Mouse (Mus musculus): ENCODE data around the gene Klrb1. TPM values are rescaled to one million over a fixed set of nuclear protein-coding genes. Genes with fewer than 3 reads are reported as not detected.
"Not testable (repeated sequence)": the region's sequence is repeated elsewhere in the genome, so short reads cannot be mapped to it uniquely, and the experiment has no call there.

Klrb1 gene
- polyA plus RNA-seq, 1 experiment, result not detected

DNA sequence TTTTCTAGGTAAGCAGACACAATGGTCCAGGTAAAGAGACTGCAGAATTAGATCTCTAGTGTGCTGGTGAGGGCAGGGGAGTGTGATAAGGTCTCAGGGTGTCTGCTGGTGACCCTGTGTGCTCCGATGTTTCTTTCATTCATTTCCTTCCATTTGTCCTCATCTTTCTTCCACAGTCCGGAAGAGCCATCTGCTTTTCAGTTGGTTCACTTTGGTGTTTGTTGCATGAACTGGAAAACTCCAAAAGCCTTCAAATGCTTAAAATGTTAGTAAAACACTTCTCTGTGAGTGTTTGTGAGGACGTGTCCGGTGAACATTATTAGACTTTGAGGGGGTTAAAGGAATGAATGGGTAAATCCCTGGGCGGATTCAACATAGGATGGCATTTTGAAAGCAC is 38.3 kb upstream of the Klrb1 start:
- H3K27me3 ChIP-seq (ENCODE audit: control insufficient read depth), result no peaks in the 10 kb centered on the region
- no peaks in the 10 kb centered on the region for H3K9me3 ChIP-seq (ENCODE audit: control insufficient read depth, low read length)
- H3K36me3 ChIP-seq (ENCODE audit: control insufficient read depth), result no peaks in the 10 kb centered on the region
- H3K4me3 ChIP-seq (replicated peaks), result peak overlapping the region; percentile 67
- peaks cover 37% of the 10 kb centered on the region for H3K4me1 ChIP-seq (ENCODE audit: control insufficient read depth)
- TF ChIP-seq TAL1 (IDR thresholded peaks at IDR 0.05; ENCODE audit: low read length), result no peak

DNA sequence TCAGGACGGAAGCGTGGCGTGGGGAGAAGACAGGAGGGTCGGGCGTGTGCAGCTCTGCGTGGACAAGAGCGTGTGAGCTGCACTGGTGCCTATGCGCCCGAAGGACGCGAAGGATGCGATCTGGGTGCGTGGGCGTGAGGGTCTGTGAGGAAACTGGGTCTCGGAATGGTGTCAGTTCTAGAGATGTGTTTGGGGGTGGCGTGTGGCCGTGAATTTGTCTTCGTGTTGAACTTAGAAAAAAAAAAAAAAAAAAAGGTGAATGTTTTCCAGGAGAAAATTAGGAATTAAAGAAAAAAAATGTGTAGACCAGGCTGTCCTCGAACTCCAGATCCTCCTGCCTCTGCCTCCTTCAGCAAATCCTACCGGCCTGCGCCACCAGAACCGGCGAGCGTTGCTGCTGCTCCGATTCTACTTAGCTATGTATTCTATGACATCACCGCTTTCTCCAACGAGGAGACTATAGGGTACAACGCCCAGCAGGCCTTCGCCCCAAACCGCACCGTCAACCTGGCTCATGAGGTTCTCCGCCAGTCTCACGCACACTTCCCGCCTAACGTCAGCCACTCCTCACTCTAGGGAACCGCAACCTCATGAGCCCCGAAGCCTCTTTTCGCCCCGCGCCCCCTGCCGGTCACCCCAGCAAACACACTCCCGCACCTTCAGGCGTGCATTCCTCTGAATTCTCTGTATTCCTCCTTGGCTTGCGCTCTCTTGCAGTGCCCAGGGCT is 37.7 kb upstream of the Klrb1 start:
- H3K36me3 ChIP-seq (ENCODE audit: control insufficient read depth), result not testable (repeated sequence)

DNA sequence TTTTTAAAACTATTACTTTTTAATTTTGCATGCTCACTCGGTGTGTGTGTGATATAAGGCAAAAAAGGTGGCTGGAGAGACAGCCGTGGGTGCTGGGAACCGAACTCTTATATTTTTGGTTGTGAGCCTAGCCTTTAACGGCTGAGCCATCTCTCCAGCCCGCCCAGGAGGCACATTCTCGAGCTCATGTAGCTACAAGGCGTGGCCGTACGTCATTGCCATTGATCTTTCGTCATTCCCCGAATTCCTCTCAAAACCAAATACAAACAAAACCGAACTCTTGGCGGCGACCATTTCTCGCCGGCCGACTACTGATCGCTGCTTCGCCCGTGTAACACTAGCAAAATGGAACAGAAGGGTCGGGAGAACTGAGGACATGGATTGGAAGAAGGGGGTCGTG is 37.2 kb upstream of the Klrb1 start:
- not testable (repeated sequence) for H3K36me3 ChIP-seq (ENCODE audit: control insufficient read depth); H3K27me3 ChIP-seq (ENCODE audit: control insufficient read depth); H3K9me3 ChIP-seq (ENCODE audit: control insufficient read depth, low read length)
- peaks cover 34% of the 10 kb centered on the region for H3K4me1 ChIP-seq (ENCODE audit: control insufficient read depth)
- peak overlapping the region; percentile 67 for H3K4me3 ChIP-seq (replicated peaks)

More for the DNA sequence above, 37.7 kb upstream of the Klrb1 start:
- not testable (repeated sequence) for H3K27me3 ChIP-seq (ENCODE audit: control insufficient read depth); H3K9me3 ChIP-seq (ENCODE audit: control insufficient read depth, low read length)
- H3K4me1 ChIP-seq (ENCODE audit: control insufficient read depth), result peaks cover 37% of the 10 kb centered on the region
- H3K4me3 ChIP-seq (replicated peaks), result peak overlapping the region; percentile 67

DNA sequence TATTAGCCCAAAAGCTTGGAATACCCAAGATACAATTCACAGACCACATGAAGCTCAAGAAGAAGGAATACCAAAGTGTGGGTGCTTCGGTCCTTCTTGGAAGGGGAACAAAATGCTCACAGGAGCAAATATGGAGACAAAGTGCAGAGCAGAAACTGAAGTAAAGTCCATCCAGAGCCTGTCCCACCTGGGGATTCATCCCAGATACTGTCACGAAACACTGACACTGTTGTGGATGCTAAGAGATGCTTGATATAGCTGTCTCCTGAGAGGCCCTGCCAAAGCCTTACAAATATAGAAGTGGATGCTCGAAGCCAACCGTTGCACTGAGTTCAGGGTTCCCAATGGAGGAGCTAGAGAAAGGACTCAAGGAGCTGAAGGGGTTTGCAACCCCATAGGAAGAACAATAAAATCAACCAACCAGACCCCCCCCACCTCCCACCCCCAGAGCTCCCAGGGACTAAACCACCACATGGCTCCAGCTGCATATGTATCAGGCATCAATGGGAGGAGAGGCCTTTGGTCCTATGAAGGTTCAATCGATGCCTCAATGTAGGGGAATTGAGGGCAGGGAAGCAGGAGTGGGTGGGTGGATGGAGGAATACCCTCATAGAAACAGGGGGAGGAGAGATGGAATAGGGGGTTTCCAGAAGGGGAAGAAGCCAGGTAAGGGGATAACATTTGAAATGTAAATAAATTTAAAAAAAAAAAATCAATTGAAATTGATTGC is 36.5 kb upstream of the Klrb1 start:
- Histone ChIP-seq H3K36me3 (ENCODE audit: control insufficient read depth) (no peaks in the 10 kb centered on the region), H3K4me3 (replicated peaks) (no peak overlapping the region), H3K9me3 (ENCODE audit: control insufficient read depth, low read length) (no peaks in the 10 kb centered on the region), H3K27me3 (ENCODE audit: control insufficient read depth) (no peaks in the 10 kb centered on the region), H3K4me1 (ENCODE audit: control insufficient read depth) (peaks cover 30% of the 10 kb centered on the region)
- TF ChIP-seq TAL1 (IDR thresholded peaks at IDR 0.05; ENCODE audit: low read length), result no peak
- TF ChIP-seq GATA1 (IDR thresholded peaks at IDR 0.05; ENCODE audit: low read length), result no peak

DNA sequence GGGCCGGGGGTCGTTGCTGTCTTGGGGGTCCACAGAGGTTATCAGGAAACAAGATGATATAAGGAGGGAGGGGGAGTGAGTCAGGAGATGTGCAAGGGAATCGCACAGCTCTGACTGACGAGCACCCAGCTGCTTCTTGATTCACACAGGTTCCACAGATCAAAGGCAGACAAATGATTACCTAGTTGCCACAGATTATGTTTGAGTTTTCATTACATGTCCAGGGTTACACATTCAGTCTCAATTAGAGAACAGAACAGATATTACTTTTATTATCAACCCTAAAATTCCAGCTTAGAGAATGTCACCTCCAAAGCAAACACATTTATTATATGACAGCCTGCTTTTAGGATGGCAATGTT is 32.5 kb upstream of the Klrb1 start:
- H3K9me3 ChIP-seq (ENCODE audit: control insufficient read depth, low read length); H3K4me3 ChIP-seq (replicated peaks); H3K27me3 ChIP-seq (ENCODE audit: control insufficient read depth); H3K36me3 ChIP-seq (ENCODE audit: control insufficient read depth); H3K4me1 ChIP-seq (ENCODE audit: control insufficient read depth): not testable (repeated sequence)

DNA sequence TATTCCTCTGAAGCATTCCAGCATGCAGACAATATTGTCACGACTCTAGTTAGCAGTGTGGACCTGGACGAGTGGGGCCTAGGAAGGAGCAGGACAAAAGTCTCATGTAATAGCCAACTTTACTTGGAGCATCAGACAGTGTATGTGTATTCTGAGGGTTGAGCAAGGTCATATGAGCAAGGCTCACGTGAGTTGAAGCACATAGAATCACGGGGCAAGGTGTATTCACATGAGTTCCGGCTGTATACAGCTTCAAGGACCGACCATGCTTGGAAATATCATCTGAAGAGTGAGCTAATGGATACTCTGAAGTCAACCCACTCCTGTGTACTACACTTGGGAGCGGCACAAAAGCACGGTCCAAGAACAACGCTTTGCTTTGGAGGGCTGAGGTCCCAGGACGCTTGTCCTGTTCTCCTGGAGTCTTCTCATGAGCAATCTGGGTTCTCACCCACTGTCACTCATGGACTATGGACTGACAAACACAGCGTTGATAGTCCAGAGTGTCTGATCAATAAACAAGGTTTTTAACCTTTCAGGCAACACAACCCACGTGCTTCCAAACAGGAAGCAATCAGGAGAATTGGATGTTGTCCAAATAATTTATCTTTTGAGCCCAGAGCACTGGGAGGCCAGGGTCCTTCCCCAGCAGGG is 32.0 kb upstream of the Klrb1 start:
- not testable (repeated sequence) for H3K9me3 ChIP-seq (ENCODE audit: control insufficient read depth, low read length); H3K4me3 ChIP-seq (replicated peaks); H3K4me1 ChIP-seq (ENCODE audit: control insufficient read depth); H3K36me3 ChIP-seq (ENCODE audit: control insufficient read depth); H3K27me3 ChIP-seq (ENCODE audit: control insufficient read depth)

DNA sequence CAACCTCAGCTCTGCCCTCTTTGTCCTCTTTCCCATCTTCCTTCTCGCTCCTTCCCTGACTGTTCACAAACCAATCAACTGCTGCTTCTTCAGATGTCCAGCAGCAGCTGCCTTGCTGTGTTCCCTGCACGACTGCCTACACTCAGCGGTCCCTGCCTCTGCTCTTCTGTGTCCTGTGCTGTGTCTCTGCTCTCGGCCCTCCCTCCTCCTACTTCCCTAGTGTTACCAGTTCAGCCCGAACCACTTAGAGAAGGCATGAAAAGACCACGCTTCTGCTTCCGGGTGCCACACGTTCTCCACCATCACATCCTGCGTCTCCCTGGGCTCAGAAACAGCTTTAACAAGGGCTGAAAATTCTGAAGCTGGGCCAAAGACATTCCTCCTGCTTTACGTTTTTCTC is 31.4 kb upstream of the Klrb1 start:
- H3K9me3 ChIP-seq (ENCODE audit: control insufficient read depth, low read length); H3K27me3 ChIP-seq (ENCODE audit: control insufficient read depth); H3K36me3 ChIP-seq (ENCODE audit: control insufficient read depth); H3K4me3 ChIP-seq (replicated peaks); H3K4me1 ChIP-seq (ENCODE audit: control insufficient read depth): not testable (repeated sequence)

DNA sequence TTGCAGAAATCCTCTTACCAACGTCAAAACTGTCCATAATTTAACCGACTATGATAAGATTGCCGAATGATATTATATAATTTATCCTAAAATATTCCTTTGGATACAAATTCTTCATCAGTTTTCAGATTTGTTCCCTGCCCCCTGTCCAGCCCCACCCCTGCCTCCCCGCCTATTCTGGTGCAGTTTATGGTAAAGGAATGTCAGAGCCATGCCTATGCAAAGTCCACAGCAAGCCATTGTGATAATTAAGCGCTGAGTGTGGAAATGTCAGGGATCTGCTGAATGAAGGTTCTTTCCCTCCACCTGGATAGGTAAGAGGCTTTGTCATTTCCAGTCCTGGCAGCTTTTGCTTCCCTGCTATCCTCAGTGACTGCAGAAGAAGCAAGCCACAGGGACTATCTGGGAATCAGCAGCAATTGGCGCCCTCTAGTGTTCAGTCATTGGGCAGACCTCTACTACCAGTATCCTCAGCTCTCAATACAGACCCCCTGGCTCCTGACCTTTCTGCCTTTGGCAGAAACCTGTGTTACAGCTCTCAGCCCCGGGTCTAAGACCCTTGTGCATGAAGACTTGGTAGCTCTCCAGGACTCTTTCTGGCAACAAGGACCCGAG is 30.9 kb upstream of the Klrb1 start:
- H3K27me3 ChIP-seq (ENCODE audit: control insufficient read depth); H3K9me3 ChIP-seq (ENCODE audit: control insufficient read depth, low read length); H3K4me1 ChIP-seq (ENCODE audit: control insufficient read depth); H3K4me3 ChIP-seq (replicated peaks); H3K36me3 ChIP-seq (ENCODE audit: control insufficient read depth): not testable (repeated sequence)

DNA sequence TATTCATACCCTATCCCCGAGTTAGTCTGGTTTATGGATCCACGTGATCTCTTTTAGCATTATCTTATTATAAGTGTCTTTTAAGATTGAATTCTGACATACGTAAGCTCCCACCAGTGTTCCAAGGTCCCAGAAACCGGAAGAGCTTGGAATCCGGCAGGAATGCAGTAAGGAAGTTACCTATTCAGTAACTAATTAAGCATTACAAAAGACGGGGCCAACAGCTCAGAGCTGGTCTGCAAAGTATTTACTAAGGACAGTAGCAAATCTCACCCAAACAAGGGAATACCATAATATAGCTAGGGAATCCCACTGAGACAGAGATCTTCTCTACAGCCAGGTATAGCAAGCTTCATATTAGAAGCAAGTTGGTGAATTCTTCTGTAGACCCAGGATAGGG is 24.1 kb upstream of the Klrb1 start:
- H3K4me3 ChIP-seq (replicated peaks); H3K36me3 ChIP-seq (ENCODE audit: control insufficient read depth); H3K27me3 ChIP-seq (ENCODE audit: control insufficient read depth); H3K4me1 ChIP-seq (ENCODE audit: control insufficient read depth); H3K9me3 ChIP-seq (ENCODE audit: control insufficient read depth, low read length): not testable (repeated sequence)

DNA sequence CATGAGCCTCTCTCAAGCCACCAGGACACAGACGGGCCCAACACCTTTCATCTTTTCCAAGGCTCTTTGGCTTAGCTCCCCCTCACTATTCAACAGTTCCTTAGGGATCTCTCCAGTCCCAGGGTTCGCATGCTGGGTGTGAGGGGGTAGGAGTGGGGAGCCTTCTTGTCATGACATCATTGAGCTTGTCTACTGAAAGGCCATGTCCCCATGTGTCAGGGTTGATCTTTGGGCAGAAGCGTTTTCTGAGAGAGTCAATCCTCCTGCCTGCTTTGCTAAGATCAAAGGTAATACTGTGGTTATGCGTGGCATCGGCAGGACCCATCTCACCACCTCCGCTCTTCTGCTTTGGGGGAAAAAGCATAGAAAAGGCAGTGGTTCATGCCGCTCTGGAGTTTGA is 14.6 kb upstream of the Klrb1 start:
- Histone ChIP-seq H3K27me3 (ENCODE audit: control insufficient read depth) (no peaks in the 10 kb centered on the region), H3K36me3 (ENCODE audit: control insufficient read depth) (no peaks in the 10 kb centered on the region), H3K9me3 (ENCODE audit: control insufficient read depth, low read length) (no peaks in the 10 kb centered on the region), H3K4me1 (ENCODE audit: control insufficient read depth) (no peaks in the 10 kb centered on the region), H3K4me3 (replicated peaks) (no peak overlapping the region)
- TF ChIP-seq TAL1 (IDR thresholded peaks at IDR 0.05; ENCODE audit: low read length), result no peak
- no peak for TF ChIP-seq GATA1 (IDR thresholded peaks at IDR 0.05; ENCODE audit: low read length)
